Mouse (Mus musculus): Measurements from ENCODE around the gene Galnt4.

DNA sequence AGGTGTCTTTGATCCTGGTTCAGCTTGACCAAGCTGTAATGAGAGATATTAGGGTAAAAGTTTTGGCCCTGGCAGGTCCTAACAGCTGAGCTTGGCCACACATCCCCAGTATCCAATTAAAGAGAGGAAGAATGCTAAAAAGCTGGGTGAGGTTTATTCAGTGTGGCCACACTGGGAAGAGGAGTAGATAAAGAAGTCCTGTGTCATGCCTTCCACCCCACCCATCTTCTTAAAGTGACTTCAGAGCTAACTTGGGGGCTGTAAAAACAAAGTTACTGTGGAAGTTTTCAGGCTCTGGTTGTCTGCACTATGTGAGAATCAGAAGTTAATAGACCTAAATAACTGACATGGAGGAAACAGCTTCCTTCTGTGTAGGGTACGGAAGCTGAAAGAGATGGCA, 43.6 kb downstream of the Galnt4 start:
- no peak for TF ChIP-seq POLR2A (IDR thresholded peaks at IDR 0.05; ENCODE audit: control insufficient read depth in 1 of 2, insufficient read depth in 1 of 2, low read depth in 1 of 2, low read length in 2 of 2, poor library complexity in 1 of 2)
- TF ChIP-seq RAD21 (IDR thresholded peaks at IDR 0.05; ENCODE audit: low read depth, low read length) = no peak
- TF ChIP-seq TBP (IDR thresholded peaks at IDR 0.05; ENCODE audit: low read depth, low read length) = no peak
- no peak for TF ChIP-seq CTCF (IDR thresholded peaks at IDR 0.05 in 2 of 3, conservative IDR thresholded peaks at IDR 0.05 in 1 of 3; ENCODE audit: control insufficient read depth in 1 of 3, insufficient read depth in 1 of 3, low read depth in 2 of 3, low read length in 3 of 3, poor library complexity in 1 of 3, severe bottlenecking in 1 of 3)
- no peak for TF ChIP-seq ZMIZ1 (IDR thresholded peaks at IDR 0.05; ENCODE audit: low read depth, low read length)
- no peak for TF ChIP-seq CHD1 (IDR thresholded peaks at IDR 0.05; ENCODE audit: low read depth, low read length)
- no peak for TF ChIP-seq CHD2 (IDR thresholded peaks at IDR 0.05; ENCODE audit: low read length)
- TF ChIP-seq MYC (IDR thresholded peaks at IDR 0.05; ENCODE audit: low read depth, low read length) = no peak
- TF ChIP-seq EP300 (IDR thresholded peaks at IDR 0.05; ENCODE audit: low read depth in 1 of 2, low read length in 2 of 2) = peak in 1 of 2 experiments; percentile 10; a peak in 1 of 4 replicates
- TF ChIP-seq POLR2AphosphoS2 (IDR thresholded peaks at IDR 0.05; ENCODE audit: low read length) = no peak
- TF ChIP-seq MAX (IDR thresholded peaks at IDR 0.05; ENCODE audit: low read length) = no peak

All from MEL (cell line).